ENCODE assay signal across 8 mouse cellular contexts in the genomic region with DNA sequence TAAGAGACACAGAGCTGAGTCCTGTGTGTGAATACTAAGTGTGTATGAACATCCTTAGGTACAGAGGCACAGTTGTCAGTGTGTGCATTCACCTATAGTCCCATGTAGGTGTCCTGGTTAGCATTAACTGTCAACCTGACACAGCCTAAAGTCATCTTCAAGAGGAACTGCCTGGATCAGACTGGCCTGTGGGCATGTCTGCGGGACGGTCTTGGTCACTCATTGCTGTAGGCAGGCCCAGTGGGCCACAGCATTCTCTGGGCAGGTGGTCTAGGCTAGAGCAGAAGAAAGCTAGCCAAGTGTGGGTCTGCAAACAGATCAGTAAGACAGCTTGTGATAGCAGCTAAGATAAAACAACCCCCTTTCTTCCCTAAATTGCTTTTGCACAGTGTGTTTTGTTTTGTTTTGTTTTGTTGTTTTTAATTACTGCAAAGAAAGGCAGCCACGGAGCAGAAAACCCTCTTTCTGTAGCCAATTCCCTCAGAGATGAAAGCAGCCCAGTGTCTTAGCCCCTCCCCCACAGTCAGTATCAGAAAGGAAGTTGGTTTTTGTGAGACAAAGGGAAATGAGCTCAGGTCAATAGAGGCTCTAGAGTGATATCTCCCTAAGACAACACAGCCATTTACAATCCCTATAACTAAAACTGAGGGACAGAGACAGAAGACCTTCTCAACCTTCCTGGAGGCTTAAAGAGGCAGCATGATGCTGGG.
DNase-seq lines count a peak whose midpoint lies in the region; ATAC-seq lines count a peak whose summit lies in the region.

No protein-coding gene starts in this region.

- no peaks in the 10 kb centered on the region for H3K27me3 ChIP-seq in heart, embryonic 11.5 days (ENCODE audit: control insufficient read depth, insufficient read depth, low read length)

- ATAC-seq in heart, embryonic 11.5 days (replicated peaks; ENCODE audit: insufficient number of reproducible peaks, low FRiP score, low TSS enrichment) = 0 out of 2 replicates have a peak, but pooled peaks have one; percentile 52
- ATAC-seq in activated CD4-positive, CD25-positive, alpha-beta regulatory T cell, adult 4 months = peak; percentile 38

- H3K9me3 ChIP-seq in heart, embryonic 11.5 days (replicated peaks; ENCODE audit: control insufficient read depth, low read length) = peaks cover 3% of the 10 kb centered on the region; the same call in 1 of the 2 replicates

- H3K4me3 ChIP-seq in heart, embryonic 11.5 days (ENCODE audit: low read depth, low read length) = no peak overlapping the region

- H3K27ac ChIP-seq in heart, embryonic 11.5 days (ENCODE audit: low read depth, low read length) = peak overlapping the region; percentile 85

- H3K4me2 ChIP-seq in heart, embryonic 11.5 days = 0 out of 2 replicates have a peak overlapping the region, but pooled peaks have one; percentile 2

- intact Hi-C loops in heart, postnatal 25 days (cut with DNase I) = no loop called here

- no peaks in the 10 kb centered on the region for H3K36me3 ChIP-seq in heart, embryonic 11.5 days (ENCODE audit: control insufficient read depth, insufficient read depth, low read length)

- no peak overlapping the region for H3K9ac ChIP-seq in heart, embryonic 11.5 days (ENCODE audit: low read depth, low read length)

- DNase-seq in heart, postnatal 25 days (ENCODE audit: low spot score) = no peak
- peak; percentile 85 for DNase-seq in A20 (ENCODE audit: low read depth, low spot score)
- DNase-seq in lung, postnatal 36 days = peak; percentile 56
- no peak for DNase-seq in right cerebral cortex, adult 2 months (ENCODE audit: low spot score in 2 of 2)
- DNase-seq in ovary, postnatal 36 days (ENCODE audit: low spot score) = no peak
- DNase-seq in MN1 (ENCODE audit: low spot score) = no peak

- 42% methylated on average over 3 of the region's 3 CpGs for WGBS in heart, embryonic 11.5 days (ENCODE audit: insufficient replicate concordance)

- H3K4me1 ChIP-seq in heart, embryonic 11.5 days (ENCODE audit: control insufficient read depth, insufficient read depth, low read length) = peaks cover 16% of the 10 kb centered on the region; the same call in 1 of the 2 replicates

Comparison
In these comparisons a context has a peak if more than half of its experiments do, and no peak if none do; other contexts are left out.
1. DNase-seq: peak in A20 (single experiment) and lung, postnatal 36 days (single experiment); none in heart, postnatal 25 days (single experiment), right cerebral cortex, adult 2 months (0 of 2), ovary, postnatal 36 days (single experiment) and MN1 (single experiment).